Comparison of ENCODE assay signal across 14 mouse cellular contexts in genomic region chr2:45055926-45056325, GRCm38 (mm10).
DNase-seq lines count a peak whose midpoint lies in the region; ATAC-seq and TF ChIP-seq lines count a peak whose summit lies in the region.
"Had no signal": no experiment of that assay in that cellular context is flagged by ENCODE, and none has a peak within 500 bp of the region (broad histone marks: within the 10 kb centered on the region; RNA-seq: fewer than 3 reads in every experiment).

No protein-coding gene starts in this region.

- no peak overlapping the region for H3K9ac ChIP-seq in lung, embryonic 15.5 days
- H3K9ac ChIP-seq: hindbrain, embryonic 12.5 days; limb, embryonic 12.5 days had no signal

- 0 out of 2 replicates have a peak, but pooled peaks cover 3% of the 10 kb centered on the region for H3K36me3 ChIP-seq in heart, embryonic 10.5 days
- H3K36me3 ChIP-seq in lung, embryonic 15.5 days = no peaks in the 10 kb centered on the region
- H3K36me3 ChIP-seq: hindbrain, embryonic 12.5 days; limb, embryonic 12.5 days had no signal

- peak; percentile 80 for DNase-seq in heart, embryonic 10.5 days (ENCODE audit: low spot score)
- no peak for DNase-seq in heart, adult 8-10 months (ENCODE audit: low spot score)
- no peak for DNase-seq in lung, postnatal 25 days (ENCODE audit: low spot score)
- DNase-seq in thymus, postnatal 14 days = no peak
- DNase-seq: adrenal gland, adult 8-10 months; embryo, embryonic 11 days; kidney, adult 8-10 months; spleen, adult 18-20 months had no signal

- 55% methylated on average over 6 of the region's 6 CpGs for WGBS in heart, embryonic 10.5 days
- 65% methylated on average over 6 of the region's 6 CpGs for WGBS in lung, embryonic 15.5 days
- WGBS in olfactory bulb, adult 2 months = 63% methylated on average over 6 of the region's 6 CpGs

- no peak for TF ChIP-seq CTCF in olfactory bulb, adult 2 months (IDR thresholded peaks at IDR 0.05; ENCODE audit: insufficient read depth, low read depth, low read length)

- H3K27ac ChIP-seq in heart, embryonic 10.5 days = peak overlapping the region; percentile 81
- H3K27ac ChIP-seq in lung, embryonic 15.5 days = peak overlapping the region; percentile 9; the same call in 1 of the 2 replicates
- H3K27ac ChIP-seq in olfactory bulb, adult 2 months (ENCODE audit: insufficient read depth, low read depth, low read length) = peak overlapping the region; percentile 54
- H3K27ac ChIP-seq: hindbrain, embryonic 12.5 days; limb, embryonic 12.5 days had no signal

- no peak overlapping the region for H3K4me2 ChIP-seq in lung, embryonic 15.5 days
- H3K4me2 ChIP-seq: hindbrain, embryonic 12.5 days; limb, embryonic 12.5 days had no signal

- H3K9me3 ChIP-seq in heart, embryonic 10.5 days = no peaks in the 10 kb centered on the region
- H3K9me3 ChIP-seq in lung, embryonic 15.5 days = no peaks in the 10 kb centered on the region
- H3K9me3 ChIP-seq: hindbrain, embryonic 12.5 days; limb, embryonic 12.5 days had no signal

- no peaks in the 10 kb centered on the region for H3K27me3 ChIP-seq in heart, embryonic 10.5 days (ENCODE audit: insufficient read depth, poor library complexity, severe bottlenecking)
- H3K27me3 ChIP-seq in lung, embryonic 15.5 days = no peaks in the 10 kb centered on the region
- H3K27me3 ChIP-seq: hindbrain, embryonic 12.5 days had no signal

- ATAC-seq in lung, embryonic 15.5 days (ENCODE audit: borderline replicate concordance, extremely low read depth, low FRiP score, low TSS enrichment) = no peak
- ATAC-seq in erythroid progenitor cell, adult 5-6 weeks (replicated peaks; ENCODE audit: low FRiP score, poor library complexity, severe bottlenecking) = peak; percentile 47
- no peak for ATAC-seq in activated CD4-positive, CD25-positive, alpha-beta regulatory T cell, adult 4 months

- peaks cover 62% of the 10 kb centered on the region for H3K4me1 ChIP-seq in heart, embryonic 10.5 days
- peaks cover 37% of the 10 kb centered on the region for H3K4me1 ChIP-seq in lung, embryonic 15.5 days
- peaks cover 24% of the 10 kb centered on the region for H3K4me1 ChIP-seq in olfactory bulb, adult 2 months (ENCODE audit: control insufficient read depth, insufficient read depth, low read length)

- no peak for TF ChIP-seq POLR2A in olfactory bulb, adult 2 months (IDR thresholded peaks at IDR 0.05; ENCODE audit: insufficient read depth, low read depth, low read length)

- H3K4me3 ChIP-seq in heart, embryonic 10.5 days = no peak overlapping the region
- no peak overlapping the region for H3K4me3 ChIP-seq in lung, embryonic 15.5 days
- H3K4me3 ChIP-seq in olfactory bulb, adult 2 months (ENCODE audit: insufficient read depth, low read depth, low read length) = no peak overlapping the region
- H3K4me3 ChIP-seq: hindbrain, embryonic 12.5 days; limb, embryonic 12.5 days had no signal

Comparison
In these comparisons a context has a peak if more than half of its experiments do, and no peak if none do; other contexts are left out.
1. H3K27ac ChIP-seq: peak in every context shown above with its lines; median percentile 81 in heart, embryonic 10.5 days; 54 in olfactory bulb, adult 2 months; 9 in lung, embryonic 15.5 days.